Mouse (Mus musculus) MEL (cell line): ENCODE measurements at regions not wholly inside any gene's neighbourhood (a gene's known extent, or its start where the extent isn't known, plus 50 kb on each side); places are given as distances from the start of the nearest gene placed in this dataset.

Source experiments
- ELF1 ChIP-seq: IDR thresholded peaks from 2 replicates; pipeline ENCODE4 v1.6.1; 2014; ENCODE audit warnings: low read depth, mild to moderate bottlenecking, inconsistent platforms, low read length, improper control_type of control experiment, moderate library complexity
- USF1 ChIP-seq: IDR thresholded peaks from 2 replicates; pipeline ENCODE4 v1.6.1; 2014; ENCODE audit warnings: low read depth, mild to moderate bottlenecking, inconsistent platforms, low read length, improper control_type of control experiment, moderate library complexity

GRCm38 (mm10) chr17:14476707-14477106 is 197.4 kb downstream of the Smoc2 start:
- TF ChIP-seq ELF1 (no peak), USF1 (no peak)
